Comparison of ENCODE assay signal across 10 mouse cellular contexts in genomic region chr2:5636801-5637742, GRCm38 (mm10).
DNase-seq lines count a peak whose midpoint lies in the region; ATAC-seq and TF ChIP-seq lines count a peak whose summit lies in the region.
"Had no signal": no experiment of that assay in that cellular context is flagged by ENCODE, and none has a peak within 500 bp of the region (broad histone marks: within the 10 kb centered on the region; RNA-seq: fewer than 3 reads in every experiment).

No protein-coding gene starts in this region.

- intact Hi-C loops in heart, postnatal 25 days (cut with DNase I): no loop called here

- peaks cover 4% of the 10 kb centered on the region for H3K27me3 ChIP-seq in Patski
- H3K27me3 ChIP-seq: embryonic facial prominence, embryonic 15.5 days; liver, embryonic 13.5 days had no signal

- TF ChIP-seq CTCF in Patski (IDR thresholded peaks at IDR 0.05): no peak

- ATAC-seq in Patski: peak; percentile 44
- ATAC-seq in activated CD4-positive, CD25-positive, alpha-beta regulatory T cell, adult 4 months: no peak

- in situ Hi-C loops in Patski (cut with MboI; ENCODE audit: low pct_unique_long_range_greater_than_20kb): no loop called here

- POLR2A ChIA-PET in Patski (lab: Charles Lee): no interaction called here

- CTCF ChIA-PET in Patski (lab: Charles Lee): interaction anchor here (1.2 kb wide), 1 partner anchor 17 kb away, joined by 5 read pairs; no protein-coding TSS in a partner anchor

- DNase-seq in heart, adult 18-20 months: peak; percentile 15 to 18
- DNase-seq in heart, postnatal 25 days (ENCODE audit: low spot score): no peak
- peak; percentile 34 for DNase-seq in Patski (ENCODE audit: low read depth, low spot score)
- DNase-seq in cerebellum, postnatal 25 days: peak; percentile 34 to 52
- DNase-seq in left cerebral cortex, adult 18-20 months (ENCODE audit: low spot score in 2 of 2): peak; percentile 62 to 69
- DNase-seq in yolk sac, embryonic 10.5 days (ENCODE audit: low spot score): no peak
- DNase-seq in retina, postnatal 1 day: no peak
- DNase-seq: liver, embryonic 13.5 days had no signal

Comparison
In these comparisons a context has a peak if more than half of its experiments do, and no peak if none do; other contexts are left out.
1. DNase-seq: peak in heart, adult 18-20 months (2 of 2), Patski (single experiment), cerebellum, postnatal 25 days (2 of 2) and left cerebral cortex, adult 18-20 months (2 of 2); none in heart, postnatal 25 days (single experiment), yolk sac, embryonic 10.5 days (single experiment) and retina, postnatal 1 day (single experiment).